Mouse (Mus musculus) G1E-ER4 (cell line): Measurements from ENCODE around the gene Nhlrc3. TPM values are rescaled to one million over a fixed set of nuclear protein-coding genes. Genes with fewer than 3 reads are reported as not detected.

Experiments
- GATA1 ChIP-seq: IDR thresholded peaks from one replicate; pipeline ENCODE4 v1.8.0; 2012; ENCODE audit warnings: low read length, inconsistent platforms
- polyA plus RNA-seq: library from polyadenylated mRNA; stranded (reverse); fragments of >175 nt; gene quantifications from 2 replicates; pipeline ENCODE4 v1.2.3, GENCODE M21; 2012

Nhlrc3 gene
- polyA plus RNA-seq, 1 experiment: 3.3 TPM

DNA sequence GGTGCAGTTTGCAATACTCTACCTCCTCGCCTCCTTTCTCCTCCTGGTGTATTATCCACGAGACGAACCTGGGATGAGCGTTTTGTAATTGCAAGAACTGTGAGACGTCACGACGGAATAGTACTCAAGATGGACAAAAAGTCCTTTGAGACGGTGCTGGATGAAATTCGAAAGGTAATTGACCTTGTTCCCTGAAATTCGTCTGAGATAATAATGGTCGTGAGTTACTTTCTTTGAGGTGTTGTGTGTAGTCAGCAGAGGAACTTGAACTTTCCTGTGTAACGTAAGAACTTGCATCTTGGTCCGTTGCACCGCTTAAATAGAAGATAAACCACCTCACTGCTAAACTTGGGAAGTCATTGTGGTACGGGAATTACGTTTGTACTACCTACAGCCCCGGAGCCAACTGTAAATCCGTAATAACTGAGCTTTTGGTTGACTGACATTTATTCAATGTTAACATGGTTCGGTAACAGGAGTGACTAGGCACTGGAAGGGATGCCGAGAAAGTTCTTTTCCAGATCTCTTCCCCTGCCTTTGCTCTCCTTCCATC is 1.1 kb upstream of the Nhlrc3 start:
- TF ChIP-seq GATA1: no peak

DNA sequence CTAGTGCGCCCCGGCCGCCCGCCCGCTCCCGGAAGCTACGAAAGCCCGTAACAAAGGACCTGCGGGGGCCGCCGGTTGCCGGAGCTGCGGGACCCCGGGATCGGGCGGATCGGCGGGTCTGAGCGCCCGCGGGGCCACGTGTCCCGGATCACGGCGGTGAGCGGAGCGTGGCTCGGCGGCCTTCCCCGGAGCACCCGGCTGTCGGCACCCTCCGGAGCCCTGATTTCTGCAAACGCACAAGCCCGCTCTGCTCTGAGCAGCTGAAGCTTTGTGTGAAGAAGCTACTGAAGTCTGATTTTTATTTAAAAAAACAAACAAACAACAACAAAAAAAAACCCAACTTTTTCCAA is 608 bp upstream of the Nhlrc3 start:
- no peak for TF ChIP-seq GATA1

DNA sequence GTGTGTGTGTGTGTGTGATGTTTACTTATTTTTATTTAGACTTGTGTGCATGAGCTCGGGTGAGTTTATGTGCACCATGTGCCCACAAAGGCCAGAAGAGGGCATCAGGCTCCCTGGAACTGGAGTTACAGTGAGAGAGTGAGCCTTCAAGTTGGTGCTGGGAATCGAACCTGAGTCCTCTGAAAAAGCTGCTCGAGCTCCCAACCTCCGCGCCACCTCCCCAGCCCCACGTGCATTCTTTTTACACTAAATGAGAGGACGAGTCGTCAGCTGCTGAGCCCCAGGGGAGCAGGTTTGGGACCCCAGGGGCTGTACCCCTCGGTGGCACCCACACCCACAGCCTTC is 459 bp downstream of the Nhlrc3 start:
- no peak for TF ChIP-seq GATA1

DNA sequence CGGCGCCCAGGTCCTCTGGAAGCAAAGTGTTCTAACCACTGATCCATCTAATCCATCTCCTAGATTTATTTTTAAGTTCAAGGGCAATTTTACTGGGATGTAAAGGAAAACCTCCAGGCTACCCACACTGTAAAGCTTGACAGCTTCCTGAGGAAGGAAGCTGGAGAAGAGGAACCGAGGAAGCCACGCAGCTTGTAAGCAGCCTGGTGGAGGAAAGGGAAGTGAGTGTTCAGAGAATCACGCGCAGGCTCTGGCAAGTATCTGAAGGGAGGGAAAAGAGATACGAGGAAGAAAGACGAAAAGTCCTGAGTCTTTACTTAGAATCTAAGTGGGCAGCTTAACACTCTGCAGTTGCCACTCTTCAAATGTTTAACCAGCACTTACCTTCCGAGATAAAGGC is 3.0 kb downstream of the Nhlrc3 start:
- TF ChIP-seq GATA1: no peak

DNA sequence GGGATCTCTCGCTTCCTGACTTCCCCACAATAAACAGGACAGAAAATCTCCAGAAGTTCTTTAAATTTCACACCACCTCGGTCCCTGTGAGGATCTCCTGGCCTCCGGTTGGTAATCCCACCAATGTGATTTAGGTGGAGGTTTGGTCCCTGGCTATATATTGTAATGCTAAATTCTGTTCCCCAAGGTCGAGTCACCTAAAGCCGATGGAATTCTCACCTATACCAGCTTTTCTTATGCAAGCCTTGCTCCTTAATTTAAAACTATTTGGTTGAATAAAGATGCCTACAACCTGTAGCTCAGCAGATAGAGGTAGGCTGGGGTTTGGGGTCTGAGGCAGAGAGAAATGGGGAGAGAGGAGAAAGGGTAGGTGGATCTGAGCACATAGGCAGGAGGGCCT is 5.4 kb downstream of the Nhlrc3 start:
- TF ChIP-seq GATA1: no peak

DNA sequence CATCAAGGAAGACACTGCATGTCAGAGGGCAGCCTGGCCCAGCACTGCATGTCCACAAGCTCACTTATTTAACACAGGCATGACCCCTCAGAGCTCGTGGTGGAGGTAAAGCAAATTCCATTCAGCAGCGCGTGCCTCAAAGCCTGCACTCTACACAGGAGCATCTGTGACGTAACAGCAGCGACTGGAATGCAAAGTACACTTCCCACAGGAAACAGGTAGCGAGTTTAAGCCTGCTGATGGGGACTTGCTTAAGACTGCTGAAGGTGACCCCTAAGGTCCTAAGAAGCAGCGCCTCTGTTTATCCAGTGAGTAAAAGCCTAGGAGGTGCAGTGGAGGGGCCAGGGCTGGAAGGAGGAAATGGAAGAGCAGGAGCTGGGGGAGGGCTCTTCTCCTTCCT is 8.1 kb downstream of the Nhlrc3 start:
- TF ChIP-seq GATA1: no peak

DNA sequence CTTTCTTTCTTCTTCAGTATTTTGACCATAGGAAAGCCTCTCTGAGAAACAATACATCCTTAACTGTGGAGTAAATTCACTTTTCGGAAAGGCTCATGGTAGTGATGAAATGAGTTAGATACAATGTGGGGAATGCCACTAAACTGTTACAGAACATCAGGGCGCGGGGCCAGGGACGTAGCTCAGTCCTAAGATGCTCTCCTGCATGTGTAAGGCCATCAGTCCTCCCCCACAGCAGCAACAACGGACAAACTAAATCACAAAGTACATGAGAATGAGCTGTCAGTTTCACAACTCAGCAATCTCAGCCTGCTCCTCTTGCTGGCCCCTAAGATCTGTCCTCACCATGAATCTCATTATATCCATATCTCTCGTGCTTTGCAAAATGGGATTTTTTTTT is 8.6 kb downstream of the Nhlrc3 start:
- TF ChIP-seq GATA1: no peak

DNA sequence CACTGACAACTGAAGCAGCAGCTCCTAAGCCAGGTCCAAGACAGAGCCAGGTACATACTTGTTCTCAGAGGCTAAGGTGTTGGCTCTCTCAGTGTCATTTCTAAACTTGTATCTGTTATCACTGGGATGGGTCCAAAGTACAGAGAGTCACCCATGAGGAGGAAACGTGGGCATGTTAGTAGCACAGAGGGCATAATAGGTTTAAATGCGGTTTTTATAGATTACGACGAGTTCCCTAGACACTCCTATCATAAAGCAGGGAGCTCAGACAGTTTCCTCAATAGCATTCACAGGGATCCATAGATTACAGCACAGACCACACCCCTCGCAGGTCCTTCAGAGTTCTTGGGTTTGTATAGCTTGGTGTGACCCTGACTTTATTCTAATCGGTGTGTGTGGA is 9.1 kb downstream of the Nhlrc3 start:
- TF ChIP-seq GATA1: no peak

DNA sequence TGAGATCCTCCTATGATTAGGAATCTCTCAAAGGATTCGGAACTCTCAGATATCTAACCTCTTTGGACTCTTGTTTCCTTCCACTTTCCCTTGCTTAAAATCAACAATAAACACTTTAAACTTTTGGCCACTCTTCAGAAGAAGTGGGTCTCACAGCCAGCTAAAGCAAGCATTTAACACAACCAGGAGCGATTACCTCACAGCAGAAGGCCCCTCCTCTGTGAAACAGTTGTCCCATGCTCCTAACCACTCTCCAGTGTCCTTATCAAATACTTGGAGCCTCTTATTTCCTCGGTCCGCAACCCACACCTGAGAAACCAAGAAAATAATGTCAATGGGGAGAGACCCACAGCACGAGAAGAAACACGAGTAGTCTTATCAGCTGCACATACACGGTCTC is 9.8 kb downstream of the Nhlrc3 start:
- TF ChIP-seq GATA1: no peak

DNA sequence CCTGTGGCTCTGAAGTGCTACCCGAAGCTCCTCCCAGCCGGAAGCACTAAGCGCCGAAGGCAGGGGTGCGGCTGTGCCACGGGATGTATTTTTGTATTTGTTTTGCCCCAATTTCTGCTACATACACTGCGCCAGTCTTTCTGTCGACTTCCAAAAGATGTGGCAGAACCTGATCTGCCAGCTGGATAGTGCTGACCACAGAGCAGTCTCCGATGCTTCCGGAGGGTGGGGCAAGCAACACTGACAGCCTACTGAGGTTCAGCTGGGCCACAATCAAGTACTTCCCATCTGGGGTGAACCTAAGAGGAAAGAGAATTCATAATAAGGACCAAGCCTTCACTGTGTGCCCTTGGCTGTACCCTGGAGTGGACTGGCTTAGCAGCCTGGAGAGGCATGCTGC is 10.8 kb downstream of the Nhlrc3 start:
- no peak for TF ChIP-seq GATA1

DNA sequence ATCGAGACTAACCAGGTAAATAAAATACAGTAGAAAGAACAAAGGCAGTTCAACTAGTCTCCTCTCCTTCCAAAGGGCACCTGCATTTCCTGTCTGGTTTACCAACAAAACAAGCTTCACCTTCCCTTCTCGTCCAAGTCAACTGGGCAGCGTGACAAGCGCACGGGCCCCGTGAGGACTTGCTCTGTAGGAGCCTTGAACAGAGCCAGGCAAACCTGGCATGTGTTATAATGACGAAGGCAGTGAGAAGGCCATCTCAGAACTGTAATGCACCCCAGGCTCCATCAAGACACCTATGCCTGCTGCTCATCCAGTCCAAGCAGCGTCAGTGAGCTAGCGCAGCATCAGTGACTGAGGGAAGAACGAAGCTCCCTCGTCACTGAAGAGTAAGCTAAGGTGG is 12.5 kb downstream of the Nhlrc3 start:
- TF ChIP-seq GATA1: no peak

DNA sequence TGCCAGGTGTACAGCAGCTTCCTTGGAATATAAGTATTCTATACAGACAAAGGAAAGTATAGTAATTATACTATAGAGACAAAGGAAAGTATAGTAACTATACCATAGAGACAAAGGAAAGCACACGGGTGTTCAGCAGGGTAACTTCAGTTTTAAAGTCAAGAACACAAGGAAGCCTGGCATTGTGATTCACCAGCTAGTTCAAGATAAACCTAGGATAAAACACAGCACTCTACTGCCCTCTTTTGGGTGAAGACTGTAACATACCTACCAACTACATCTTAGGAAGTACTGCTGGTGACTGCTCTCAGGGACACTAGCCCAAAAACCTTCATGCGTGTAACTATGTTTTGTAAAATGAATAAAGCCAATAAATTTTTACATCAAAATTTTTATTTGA is 14.9 kb downstream of the Nhlrc3 start:
- TF ChIP-seq GATA1: no peak

DNA sequence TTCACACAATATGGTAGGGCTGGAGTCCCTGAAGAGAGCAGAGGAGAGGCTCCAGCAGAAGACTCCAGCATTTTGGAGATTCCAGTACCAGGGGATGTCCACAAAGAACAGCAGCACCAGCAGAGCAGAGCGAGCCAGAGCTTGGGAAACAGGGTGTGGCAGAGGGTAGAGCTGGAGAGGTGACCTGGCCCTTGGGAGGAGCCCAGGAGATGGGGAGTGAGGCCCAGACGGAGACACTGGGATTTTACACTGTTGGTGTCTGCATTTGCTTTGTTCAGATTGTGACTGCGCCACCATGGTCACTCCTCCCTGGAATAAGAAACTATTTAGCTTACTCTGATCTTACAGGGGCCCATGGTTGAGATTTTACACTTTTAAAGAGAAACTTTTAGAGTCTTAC is 16.3 kb downstream of the Nhlrc3 start:
- TF ChIP-seq GATA1: no peak

DNA sequence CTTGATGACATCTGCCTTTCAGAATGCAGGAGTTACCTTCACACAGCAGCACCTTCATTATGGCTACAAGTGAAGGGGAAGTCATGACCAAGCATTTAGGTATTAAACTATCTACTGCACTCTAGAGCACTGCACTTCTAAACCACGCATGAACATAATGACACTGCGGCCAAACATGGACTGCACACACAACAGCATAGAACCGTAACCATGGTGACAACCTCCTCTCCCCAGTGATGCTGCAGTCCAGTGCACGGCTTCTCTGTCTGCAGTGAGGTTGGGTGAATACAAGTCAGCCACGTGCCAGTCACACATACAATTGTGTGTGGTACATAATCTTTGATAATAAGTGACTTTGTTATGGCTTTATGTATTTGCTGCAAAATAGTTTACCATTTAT is 17.6 kb downstream of the Nhlrc3 start:
- TF ChIP-seq GATA1: no peak

DNA sequence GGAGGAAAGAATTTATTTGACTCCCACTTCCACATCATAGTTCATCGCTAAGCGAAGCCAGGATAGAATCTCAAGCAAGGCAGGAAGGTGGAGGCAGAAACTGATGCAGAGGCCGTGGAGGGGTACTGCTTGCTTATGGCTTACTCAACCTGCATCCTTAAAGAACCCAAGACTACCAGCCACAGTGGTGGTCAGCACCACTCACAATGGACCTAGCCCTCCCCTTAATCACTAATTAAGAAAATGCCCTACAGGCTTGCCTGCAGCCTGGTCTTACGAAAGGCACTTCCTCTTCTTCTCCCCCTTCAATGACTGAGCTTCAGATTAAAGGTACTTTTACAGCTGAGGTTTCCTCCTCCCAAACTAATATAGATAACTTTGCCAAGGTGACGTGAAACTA is 26.6 kb downstream of the Nhlrc3 start:
- TF ChIP-seq GATA1: no peak

DNA sequence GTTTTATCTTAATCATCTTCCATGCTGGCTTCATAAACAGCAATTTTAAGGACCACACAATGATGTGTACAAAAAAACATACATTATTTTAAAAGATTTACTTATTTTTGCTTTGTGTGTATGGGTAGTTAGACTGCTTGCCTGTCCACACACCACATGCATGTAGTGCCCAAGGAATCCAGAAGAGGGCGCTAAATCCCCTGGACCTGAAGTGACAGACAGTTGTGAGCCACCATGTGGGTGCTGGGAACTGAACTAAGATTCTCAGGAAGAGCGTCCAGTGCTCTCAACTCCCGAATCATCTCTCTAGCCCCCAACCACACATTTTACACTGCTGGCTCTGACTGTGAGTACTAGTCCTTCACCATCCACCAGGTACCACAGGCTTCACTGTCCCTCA is 28.5 kb downstream of the Nhlrc3 start:
- TF ChIP-seq GATA1: no peak

DNA sequence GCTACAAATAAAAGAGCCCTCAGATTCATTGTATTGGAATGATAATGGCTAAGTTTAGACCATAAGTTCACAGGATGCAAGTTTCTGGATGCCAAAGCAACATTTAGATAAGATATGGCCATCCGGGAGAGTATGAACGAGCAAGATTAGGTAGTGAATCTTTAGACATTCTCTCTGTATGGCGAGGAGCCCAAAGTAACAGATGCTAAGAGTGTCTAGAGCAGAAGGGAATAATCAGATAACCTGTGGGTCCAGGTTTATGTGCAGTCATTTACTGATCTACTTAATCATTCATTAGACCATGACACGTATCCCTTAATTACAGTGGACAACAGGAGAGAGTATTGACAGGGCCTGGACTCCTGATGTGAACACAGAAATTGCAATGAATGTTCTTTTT is 39.6 kb downstream of the Nhlrc3 start:
- no peak for TF ChIP-seq GATA1

DNA sequence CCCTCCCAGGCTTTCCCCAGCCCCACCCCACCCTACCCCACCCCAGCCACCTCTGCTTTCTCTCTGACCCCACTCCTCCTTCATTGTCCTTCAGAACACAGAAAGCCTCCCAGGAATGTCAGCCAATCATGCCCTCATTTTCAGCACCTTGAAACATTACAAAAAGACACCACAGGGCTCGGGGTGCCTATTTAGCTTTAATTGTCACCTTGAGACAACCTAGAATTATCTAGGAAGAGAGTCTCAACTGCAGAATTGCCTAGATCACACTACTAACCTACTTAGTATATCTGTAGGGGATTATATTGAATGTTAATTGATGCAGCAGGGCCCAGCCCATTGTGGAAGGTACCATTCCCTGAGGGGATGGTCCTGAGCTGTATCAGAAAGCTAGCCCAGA is 40.4 kb downstream of the Nhlrc3 start:
- TF ChIP-seq GATA1: no peak
